Mouse (Mus musculus): ENCODE results near the gene Ptn. TPM values are rescaled to one million over a fixed set of nuclear protein-coding genes. Genes with fewer than 3 reads are reported as not detected.

The Ptn gene
- polyA plus RNA-seq, 1 experiment from 2014 or later, result 293 TPM

DNA sequence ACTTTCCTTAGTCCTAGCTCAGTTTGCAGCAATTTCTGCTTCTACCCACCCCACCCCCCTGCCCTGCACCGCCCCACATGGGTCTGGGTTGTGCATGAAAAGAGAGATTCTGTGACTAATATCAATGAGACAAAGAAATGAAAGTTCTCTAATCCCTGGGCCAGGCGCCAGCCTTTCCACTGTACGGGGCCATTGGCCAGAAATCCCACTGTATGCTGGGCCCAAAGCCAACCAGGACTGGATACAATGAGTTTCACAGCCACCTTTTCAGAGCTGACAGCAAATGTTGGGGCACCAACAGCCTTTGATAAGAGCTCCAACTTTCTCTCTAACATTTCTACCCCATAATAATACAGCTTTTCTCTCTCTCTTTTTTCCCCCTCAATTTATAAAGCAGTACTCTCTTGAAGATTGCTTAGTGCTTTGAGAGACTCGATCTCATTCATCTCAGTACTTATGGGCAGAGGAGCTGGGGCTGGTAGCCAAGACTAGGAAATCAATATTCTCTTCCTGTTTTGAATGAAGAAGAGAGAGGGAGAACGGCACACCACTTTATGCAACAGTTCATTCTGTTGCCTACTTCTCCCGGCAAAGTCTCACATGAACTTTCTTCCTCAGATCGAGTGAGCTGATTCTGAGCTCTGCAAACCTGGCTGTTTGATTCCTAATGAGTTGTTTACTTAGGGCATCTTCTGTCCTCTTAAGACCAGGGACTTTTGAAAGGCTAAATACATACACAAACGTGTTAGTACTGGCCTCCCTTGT lies 9.2 kb upstream of the Ptn start:
- no peak overlapping the region for H3K4me2 ChIP-seq (replicated peaks; ENCODE audit: low read depth, low read length)
- no peaks in the 10 kb centered on the region for H3K9me3 ChIP-seq (ENCODE audit: control insufficient read depth, low read length)
- no peak overlapping the region for H3K4me3 ChIP-seq (ENCODE audit: low read length)
- peak overlapping the region; percentile 59; the same call in 1 of the 2 replicates for H3K27ac ChIP-seq (ENCODE audit: low read depth, low read length)
- peak; percentile 73; the same call in 1 of the 2 replicates for ATAC-seq (ENCODE audit: low FRiP score, low TSS enrichment)
- no peak overlapping the region for H3K9ac ChIP-seq (ENCODE audit: low read depth, low read length)
- WGBS, result 55% methylated on average over 8 of the region's 8 CpGs
- peaks cover 3% of the 10 kb centered on the region; the same call in 1 of the 2 replicates for H3K4me1 ChIP-seq (ENCODE audit: control insufficient read depth, insufficient read depth, low read length)
- H3K36me3 ChIP-seq (ENCODE audit: control insufficient read depth, insufficient read depth, low read length), result no peaks in the 10 kb centered on the region
- H3K27me3 ChIP-seq (ENCODE audit: control insufficient read depth, insufficient read depth, low read length), result no peaks in the 10 kb centered on the region

DNA sequence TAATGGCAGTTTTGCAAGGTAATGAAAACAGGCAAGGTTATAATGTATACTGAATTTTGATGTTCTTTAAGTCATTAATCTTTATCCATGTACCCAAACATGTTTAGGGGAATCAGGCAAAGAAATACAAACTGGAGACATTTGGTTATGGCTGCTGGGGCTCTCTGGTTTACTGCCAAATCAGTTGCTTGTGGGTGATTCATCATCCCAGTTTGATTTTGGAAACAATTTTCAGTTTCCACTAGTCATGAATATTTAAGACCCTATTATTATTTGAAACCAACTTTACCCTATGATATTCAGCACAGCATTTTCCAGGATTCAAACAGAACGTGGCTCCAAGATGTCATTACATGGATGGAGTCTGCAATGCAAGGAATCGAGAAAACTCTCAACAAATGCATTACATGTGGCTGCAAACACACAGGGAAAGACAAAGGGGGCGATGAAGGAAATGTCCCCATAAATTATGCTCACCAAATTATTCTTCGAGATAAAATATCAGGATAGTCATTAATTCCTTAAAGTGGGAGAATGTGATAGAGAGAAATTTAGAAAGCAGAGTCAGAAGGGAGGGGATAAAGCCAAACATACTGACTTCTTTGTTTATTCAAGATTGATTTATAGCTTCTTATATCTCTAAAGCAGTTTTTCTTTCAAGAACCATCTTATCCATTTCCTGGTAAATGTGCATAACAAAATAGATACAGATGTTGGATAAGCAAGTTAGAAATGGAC lies 8.4 kb upstream of the Ptn start:
- Histone ChIP-seq H3K4me2 (replicated peaks; ENCODE audit: low read depth, low read length) (no peak overlapping the region), H3K9ac (ENCODE audit: low read depth, low read length) (no peak overlapping the region)

DNA sequence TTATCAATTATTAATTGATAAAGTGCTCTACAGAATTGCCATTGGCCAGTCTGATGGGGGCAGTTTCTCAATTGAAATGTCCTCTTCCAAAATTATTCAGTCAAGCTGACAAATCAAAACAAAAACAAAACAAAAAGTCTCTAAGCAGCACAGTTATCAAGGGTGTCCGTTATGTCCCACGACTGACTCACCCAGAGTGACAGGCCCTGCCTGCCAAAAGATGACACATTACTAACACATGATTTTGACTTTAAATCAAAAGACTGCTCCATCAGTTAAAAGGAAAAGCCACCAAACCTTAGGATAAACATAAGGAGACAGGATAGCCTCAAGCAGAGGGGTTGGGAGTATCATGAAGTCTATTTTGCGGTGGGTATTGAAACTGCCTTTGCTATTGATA lies 6.6 kb upstream of the Ptn start:
- 92% methylated on average over 3 of the region's 3 CpGs for WGBS
- Histone ChIP-seq H3K9ac (ENCODE audit: low read depth, low read length) (no peak overlapping the region), H3K4me1 (ENCODE audit: control insufficient read depth, insufficient read depth, low read length) (peaks cover 3% of the 10 kb centered on the region; the same call in 1 of the 2 replicates), H3K4me2 (replicated peaks; ENCODE audit: low read depth, low read length) (no peak overlapping the region), H3K4me3 (ENCODE audit: low read length) (no peak overlapping the region), H3K27ac (ENCODE audit: low read depth, low read length) (no peak overlapping the region), H3K27me3 (ENCODE audit: control insufficient read depth, insufficient read depth, low read length) (no peaks in the 10 kb centered on the region), H3K9me3 (ENCODE audit: control insufficient read depth, low read length) (no peaks in the 10 kb centered on the region), H3K36me3 (ENCODE audit: control insufficient read depth, insufficient read depth, low read length) (no peaks in the 10 kb centered on the region)
- ATAC-seq (ENCODE audit: low FRiP score, low TSS enrichment), result no peak

More for the DNA sequence above, 8.4 kb upstream of the Ptn start:
- Histone ChIP-seq H3K4me3 (ENCODE audit: low read length) (no peak overlapping the region), H3K27ac (ENCODE audit: low read depth, low read length) (peak overlapping the region; percentile 56; the same call in 1 of the 2 replicates), H3K9me3 (ENCODE audit: control insufficient read depth, low read length) (no peaks in the 10 kb centered on the region), H3K4me1 (ENCODE audit: control insufficient read depth, insufficient read depth, low read length) (peaks cover 3% of the 10 kb centered on the region; the same call in 1 of the 2 replicates), H3K36me3 (ENCODE audit: control insufficient read depth, insufficient read depth, low read length) (no peaks in the 10 kb centered on the region), H3K27me3 (ENCODE audit: control insufficient read depth, insufficient read depth, low read length) (no peaks in the 10 kb centered on the region)
- WGBS, result 35% methylated on average over 4 of the region's 4 CpGs
- ATAC-seq (ENCODE audit: low FRiP score, low TSS enrichment), result peak; percentile 69; the same call in 1 of the 2 replicates

DNA sequence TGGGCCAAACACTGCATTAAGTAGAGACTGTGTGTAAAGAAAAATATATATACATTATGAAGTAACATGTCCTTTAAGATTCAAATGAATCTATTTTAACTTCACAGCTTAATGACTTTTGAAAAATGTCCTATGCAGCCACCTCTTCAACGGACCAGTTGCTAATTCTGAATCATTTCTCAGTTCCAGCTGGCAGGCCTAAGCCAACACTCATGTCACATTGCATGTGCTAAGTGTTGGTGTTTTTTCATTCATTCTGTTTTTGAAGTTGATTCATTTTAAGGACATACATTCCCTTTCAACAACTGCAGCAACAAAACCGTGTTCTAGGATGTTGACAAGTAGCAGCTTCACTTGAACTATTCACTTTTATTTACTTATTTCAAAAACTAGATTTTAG lies 6.0 kb upstream of the Ptn start:
- ATAC-seq (ENCODE audit: low FRiP score, low TSS enrichment), result no peak
- WGBS, result 77% methylated on average over 2 of the region's 2 CpGs
- H3K9ac ChIP-seq (ENCODE audit: low read depth, low read length), result no peak overlapping the region
- no peaks in the 10 kb centered on the region for H3K27me3 ChIP-seq (ENCODE audit: control insufficient read depth, insufficient read depth, low read length)
- no peak overlapping the region for H3K4me3 ChIP-seq (ENCODE audit: low read length)
- H3K4me1 ChIP-seq (ENCODE audit: control insufficient read depth, insufficient read depth, low read length), result peaks cover 4% of the 10 kb centered on the region; the same call in 1 of the 2 replicates
- no peaks in the 10 kb centered on the region for H3K36me3 ChIP-seq (ENCODE audit: control insufficient read depth, insufficient read depth, low read length)
- no peak overlapping the region for H3K27ac ChIP-seq (ENCODE audit: low read depth, low read length)
- no peaks in the 10 kb centered on the region for H3K9me3 ChIP-seq (ENCODE audit: control insufficient read depth, low read length)
- no peak overlapping the region for H3K4me2 ChIP-seq (replicated peaks; ENCODE audit: low read depth, low read length)

DNA sequence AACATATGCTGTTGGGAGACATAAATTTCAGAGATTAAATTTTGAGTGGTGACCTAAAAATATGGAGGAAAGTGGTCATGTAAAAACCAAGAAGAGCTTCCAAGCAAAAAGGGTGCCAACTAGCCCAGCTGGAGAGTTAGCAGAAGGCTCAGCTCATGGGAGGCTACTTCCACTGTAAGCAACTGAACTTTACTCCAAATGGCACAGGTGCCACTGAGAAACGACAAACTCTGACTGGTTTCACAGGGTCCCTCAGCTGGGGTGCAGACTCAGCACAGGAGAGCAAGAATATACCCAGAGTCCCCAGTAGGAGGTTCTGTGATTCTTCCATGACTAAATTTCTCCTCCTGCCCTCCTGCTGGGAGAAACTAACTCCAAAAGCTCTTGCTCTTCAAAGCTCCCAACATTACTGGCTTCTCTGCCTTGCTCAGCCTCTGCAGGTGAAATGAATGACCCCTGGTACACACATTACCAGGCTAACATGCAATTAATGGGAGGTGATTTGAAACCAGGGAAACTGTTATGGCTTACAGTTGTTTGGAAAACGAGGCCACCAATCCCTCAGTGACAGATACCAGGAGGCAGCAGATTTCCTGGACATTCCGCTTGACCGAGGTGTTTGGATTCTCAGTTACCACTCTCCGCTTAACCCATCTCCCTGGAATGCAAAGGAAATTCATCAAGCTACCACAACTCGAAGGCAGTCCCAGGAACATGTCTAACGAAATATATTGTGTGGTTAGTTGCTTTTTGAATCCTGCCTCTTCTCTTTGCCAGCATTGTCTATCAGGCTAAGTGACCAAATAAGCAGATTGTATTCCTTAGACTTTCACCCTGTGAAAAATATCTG lies 2.9 kb upstream of the Ptn start:
- Histone ChIP-seq H3K27me3 (ENCODE audit: control insufficient read depth, insufficient read depth, low read length) (no peaks in the 10 kb centered on the region), H3K4me2 (replicated peaks; ENCODE audit: low read depth, low read length) (no peak overlapping the region), H3K9me3 (ENCODE audit: control insufficient read depth, low read length) (no peaks in the 10 kb centered on the region), H3K4me1 (ENCODE audit: control insufficient read depth, insufficient read depth, low read length) (peaks cover 11% of the 10 kb centered on the region; the same call in 1 of the 2 replicates), H3K36me3 (ENCODE audit: control insufficient read depth, insufficient read depth, low read length) (no peaks in the 10 kb centered on the region), H3K9ac (ENCODE audit: low read depth, low read length) (no peak overlapping the region), H3K27ac (ENCODE audit: low read depth, low read length) (no peak overlapping the region), H3K4me3 (ENCODE audit: low read length) (no peak overlapping the region)
- WGBS, result 49% methylated on average over 7 of the region's 7 CpGs
- no peak for ATAC-seq (ENCODE audit: low FRiP score, low TSS enrichment)

DNA sequence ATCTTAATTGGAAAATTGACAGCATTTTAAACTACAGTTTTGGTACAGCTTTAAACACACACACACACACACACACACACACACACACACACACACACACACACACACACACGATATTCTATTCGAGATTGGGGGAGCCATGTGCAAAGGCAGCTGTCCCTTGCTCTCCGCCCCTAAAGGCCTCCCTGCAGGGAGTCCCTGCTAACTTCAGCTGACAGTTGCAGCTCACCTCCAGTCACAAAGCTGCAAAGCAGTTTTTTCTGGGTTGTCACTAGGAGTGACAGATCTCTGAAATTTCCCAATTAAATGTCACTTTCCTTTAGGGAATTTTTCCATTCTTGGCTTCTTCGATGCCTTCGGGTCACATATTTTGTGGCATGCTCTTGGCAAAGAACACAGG lies 428 bp upstream of the Ptn start:
- 0 out of 2 replicates have a peak overlapping the region, but pooled peaks have one; percentile 82 for H3K27ac ChIP-seq (ENCODE audit: low read depth, low read length)
- WGBS, result 22% methylated on average over 5 of the region's 5 CpGs

DNA sequence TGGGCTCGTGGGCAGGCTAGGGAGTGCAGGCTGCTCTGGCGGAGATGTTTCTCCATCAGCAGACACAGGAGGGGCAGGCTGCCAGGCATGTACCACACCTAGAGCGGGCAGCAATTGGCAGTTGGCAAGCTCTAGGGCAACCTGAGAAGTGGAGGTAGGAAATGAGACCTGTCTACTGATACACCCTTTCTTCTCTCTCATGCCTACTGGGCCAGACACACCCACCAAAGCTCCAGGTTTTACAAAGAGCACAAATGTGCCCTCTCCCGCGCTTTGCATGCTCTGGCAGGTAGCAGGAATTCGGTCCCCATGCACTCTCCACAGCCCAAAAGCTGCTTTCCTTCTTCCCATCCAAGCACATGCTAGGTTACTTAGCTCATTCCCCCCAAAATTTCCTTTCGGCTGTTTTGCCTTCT lies 701 bp downstream of the Ptn start:
- peak; percentile 84; the same call in 1 of the 2 replicates for ATAC-seq (ENCODE audit: low FRiP score, low TSS enrichment)
- peak overlapping the region; percentile 56 for H3K4me2 ChIP-seq (replicated peaks; ENCODE audit: low read depth, low read length)
- WGBS, result 8% methylated on average over 7 of the region's 7 CpGs

More for the DNA sequence above, 428 bp upstream of the Ptn start:
- H3K9ac ChIP-seq (ENCODE audit: low read depth, low read length), result peak overlapping the region; percentile 75; the same call in 1 of the 2 replicates
- H3K4me3 ChIP-seq (ENCODE audit: low read length), result peak overlapping the region; percentile 63
- 0 out of 2 replicates have a peak, but pooled peaks cover 12% of the 10 kb centered on the region for H3K4me1 ChIP-seq (ENCODE audit: control insufficient read depth, insufficient read depth, low read length)
- H3K27me3 ChIP-seq (ENCODE audit: control insufficient read depth, insufficient read depth, low read length), result no peaks in the 10 kb centered on the region
- H3K4me2 ChIP-seq (replicated peaks; ENCODE audit: low read depth, low read length), result peak overlapping the region; percentile 56
- H3K36me3 ChIP-seq (ENCODE audit: control insufficient read depth, insufficient read depth, low read length), result peaks cover 12% of the 10 kb centered on the region; the same call in 1 of the 2 replicates
- no peaks in the 10 kb centered on the region for H3K9me3 ChIP-seq (ENCODE audit: control insufficient read depth, low read length)
- no peak for ATAC-seq (ENCODE audit: low FRiP score, low TSS enrichment)

DNA sequence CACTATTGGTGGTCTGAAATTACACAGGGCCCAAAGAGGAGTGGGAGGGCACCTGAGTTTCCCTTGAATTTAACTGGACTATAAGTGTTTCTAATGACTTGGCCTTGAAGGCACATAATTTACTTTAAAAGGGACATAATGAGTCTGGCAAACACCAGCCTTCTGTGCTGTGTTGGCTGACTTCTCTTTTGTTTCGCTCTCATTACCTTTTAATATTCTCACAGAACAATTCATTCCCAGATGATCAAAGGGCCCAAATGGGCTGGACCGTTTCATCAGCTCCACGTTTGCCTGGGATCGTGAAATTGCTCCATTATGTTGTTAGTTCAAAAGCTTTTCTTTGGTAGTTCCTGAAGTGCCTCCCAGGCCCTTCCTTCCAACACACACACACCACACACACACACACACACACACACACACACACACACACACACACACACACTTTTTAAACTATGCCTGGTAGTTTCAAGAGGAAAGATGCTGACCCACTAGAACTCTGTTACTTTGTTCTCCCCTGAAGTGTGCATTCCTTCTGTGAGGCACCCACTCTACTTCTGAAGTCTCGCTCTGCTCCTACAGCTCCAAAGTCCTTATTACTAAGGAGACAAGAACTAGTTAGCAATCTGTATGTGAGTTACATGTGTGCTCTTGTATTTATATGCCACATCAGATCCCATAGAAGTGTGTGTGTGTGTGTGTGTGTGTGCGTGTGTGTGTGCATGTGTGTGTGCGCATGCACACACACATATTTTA lies 1.5 kb downstream of the Ptn start:
- Histone ChIP-seq H3K27ac (ENCODE audit: low read depth, low read length) (no peak overlapping the region; the same call in 1 of the 2 replicates), H3K9me3 (ENCODE audit: control insufficient read depth, low read length) (no peaks in the 10 kb centered on the region), H3K4me1 (ENCODE audit: control insufficient read depth, insufficient read depth, low read length) (0 out of 2 replicates have a peak, but pooled peaks cover 12% of the 10 kb centered on the region), H3K27me3 (ENCODE audit: control insufficient read depth, insufficient read depth, low read length) (no peaks in the 10 kb centered on the region), H3K4me3 (ENCODE audit: low read length) (peak overlapping the region; percentile 63), H3K4me2 (replicated peaks; ENCODE audit: low read depth, low read length) (peak overlapping the region; percentile 56), H3K36me3 (ENCODE audit: control insufficient read depth, insufficient read depth, low read length) (peaks cover 14% of the 10 kb centered on the region; the same call in 1 of the 2 replicates), H3K9ac (ENCODE audit: low read depth, low read length) (peak overlapping the region; percentile 75; the same call in 1 of the 2 replicates)
- no peak for ATAC-seq (ENCODE audit: low FRiP score, low TSS enrichment)
- 26% methylated on average over 7 of the region's 7 CpGs for WGBS

More for the DNA sequence above, 701 bp downstream of the Ptn start:
- peak overlapping the region; percentile 75 for H3K9ac ChIP-seq (ENCODE audit: low read depth, low read length)
- no peaks in the 10 kb centered on the region for H3K9me3 ChIP-seq (ENCODE audit: control insufficient read depth, low read length)
- peak overlapping the region; percentile 82 for H3K27ac ChIP-seq (ENCODE audit: low read depth, low read length)
- H3K36me3 ChIP-seq (ENCODE audit: control insufficient read depth, insufficient read depth, low read length), result peaks cover 12% of the 10 kb centered on the region; the same call in 1 of the 2 replicates
- 0 out of 2 replicates have a peak, but pooled peaks cover 12% of the 10 kb centered on the region for H3K4me1 ChIP-seq (ENCODE audit: control insufficient read depth, insufficient read depth, low read length)
- H3K4me3 ChIP-seq (ENCODE audit: low read length), result peak overlapping the region; percentile 63
- no peaks in the 10 kb centered on the region for H3K27me3 ChIP-seq (ENCODE audit: control insufficient read depth, insufficient read depth, low read length)

Measured in kidney, embryonic 14.5 days (tissue).